Mouse (Mus musculus): ENCODE measurements around the gene Gm3526. TPM values are rescaled to one million over a fixed set of nuclear protein-coding genes. Genes with fewer than 3 reads are reported as not detected.

The Gm3526 gene
- not detected for polyA plus RNA-seq (2014; fragmentation: Illumina TruSeq; extraction: RNeasy Lipid Tissue Mini Kit (QIAGEN cat#74804); ENCODE audit: low read depth, low replicate concordance)

GRCm38 (mm10) chr14:5260480-5260879, at the start of gene Gm3526:
Gene Gm3526 (minus strand): TSS chr14:5260580.

Other genes with a start within 250 kb of the Gm3526 start
- gene Gm3298, start 244.7 kb downstream of the Gm3526 start, polyA plus RNA-seq (2014; fragmentation: Illumina TruSeq; extraction: RNeasy Lipid Tissue Mini Kit (QIAGEN cat#74804); ENCODE audit: low read depth, low replicate concordance), result not detected
- not detected for gene 4930555G01Rik, start 210.0 kb downstream of the Gm3526 start, polyA plus RNA-seq (2014; fragmentation: Illumina TruSeq; extraction: RNeasy Lipid Tissue Mini Kit (QIAGEN cat#74804); ENCODE audit: low read depth, low replicate concordance)
- gene Gm8281, start 189.5 kb downstream of the Gm3526 start, polyA plus RNA-seq (2014; fragmentation: Illumina TruSeq; extraction: RNeasy Lipid Tissue Mini Kit (QIAGEN cat#74804); ENCODE audit: low read depth, low replicate concordance), result not detected
- gene Gm8279, start 129.1 kb downstream of the Gm3526 start, polyA plus RNA-seq (2014; fragmentation: Illumina TruSeq; extraction: RNeasy Lipid Tissue Mini Kit (QIAGEN cat#74804); ENCODE audit: low read depth, low replicate concordance), result not detected
- not detected for gene Gm3317, start 96.0 kb downstream of the Gm3526 start, polyA plus RNA-seq (2014; fragmentation: Illumina TruSeq; extraction: RNeasy Lipid Tissue Mini Kit (QIAGEN cat#74804); ENCODE audit: low read depth, low replicate concordance)
- gene Gm8271, start 74.8 kb downstream of the Gm3526 start, polyA plus RNA-seq (2014; fragmentation: Illumina TruSeq; extraction: RNeasy Lipid Tissue Mini Kit (QIAGEN cat#74804); ENCODE audit: low read depth, low replicate concordance), result not detected
- not detected for gene Gm3542, start 74.3 kb upstream of the Gm3526 start, polyA plus RNA-seq (2014; fragmentation: Illumina TruSeq; extraction: RNeasy Lipid Tissue Mini Kit (QIAGEN cat#74804); ENCODE audit: low read depth, low replicate concordance)
- not detected for gene Gm3500, start 128.5 kb upstream of the Gm3526 start, polyA plus RNA-seq (2014; fragmentation: Illumina TruSeq; extraction: RNeasy Lipid Tissue Mini Kit (QIAGEN cat#74804); ENCODE audit: low read depth, low replicate concordance)
- gene Gm3194, start 194.9 kb upstream of the Gm3526 start, polyA plus RNA-seq (2014; fragmentation: Illumina TruSeq; extraction: RNeasy Lipid Tissue Mini Kit (QIAGEN cat#74804); ENCODE audit: low read depth, low replicate concordance), result 0.28 TPM
- gene Gm8246, start 217.2 kb upstream of the Gm3526 start, polyA plus RNA-seq (2014; fragmentation: Illumina TruSeq; extraction: RNeasy Lipid Tissue Mini Kit (QIAGEN cat#74804); ENCODE audit: low read depth, low replicate concordance), result not detected
- gene Gm3187, start 223.6 kb upstream of the Gm3526 start, polyA plus RNA-seq (2014; fragmentation: Illumina TruSeq; extraction: RNeasy Lipid Tissue Mini Kit (QIAGEN cat#74804); ENCODE audit: low read depth, low replicate concordance), result not detected
- gene Gm3488, start 241.1 kb upstream of the Gm3526 start, polyA plus RNA-seq (2014; fragmentation: Illumina TruSeq; extraction: RNeasy Lipid Tissue Mini Kit (QIAGEN cat#74804); ENCODE audit: low read depth, low replicate concordance), result 0.24 TPM

Data from kidney, adult 10 weeks (tissue).